Mouse (Mus musculus) ovary, adult 18-20 months (tissue): ENCODE data around the gene Dync1h1.

Experiments
- DNase-seq: peaks from one replicate; pipeline ENCODE4 v3.0.0; 2022; ENCODE audit warnings: low spot score, mixed read lengths

Gene Dync1h1

GRCm38 (mm10) chr12:110601241-110602218, at the start of gene Dync1h1:
Gene Dync1h1 (plus strand): TSS chr12:110601452.
- DNase-seq, result peak; percentile 84

- DNase-seq, result no peak
Measured at GRCm38 (mm10) chr12:110552113-110552512, 49.1 kb upstream of the Dync1h1 start.

- no peak for DNase-seq
Measured at GRCm38 (mm10) chr12:110553362-110553761, 47.9 kb upstream of the Dync1h1 start.

GRCm38 (mm10) chr12:110555536-110556240, 45.6 kb upstream of the Dync1h1 start:
- no peak for DNase-seq

GRCm38 (mm10) chr12:110556861-110557628, 44.2 kb upstream of the Dync1h1 start:
- DNase-seq, result no peak

- no peak for DNase-seq
Measured at GRCm38 (mm10) chr12:110558175-110558574, 43.1 kb upstream of the Dync1h1 start.

- DNase-seq, result no peak
Measured at GRCm38 (mm10) chr12:110563383-110563782, 37.9 kb upstream of the Dync1h1 start.

- no peak for DNase-seq
Measured at GRCm38 (mm10) chr12:110564848-110565247, 36.4 kb upstream of the Dync1h1 start.

- DNase-seq, result no peak
Measured at GRCm38 (mm10) chr12:110566366-110566765, 34.9 kb upstream of the Dync1h1 start.

GRCm38 (mm10) chr12:110571050-110571449, 30.2 kb upstream of the Dync1h1 start:
- no peak for DNase-seq

GRCm38 (mm10) chr12:110572351-110572750, 28.9 kb upstream of the Dync1h1 start:
- DNase-seq, result no peak

GRCm38 (mm10) chr12:110573635-110574034, 27.6 kb upstream of the Dync1h1 start:
- no peak for DNase-seq

- no peak for DNase-seq
Measured at GRCm38 (mm10) chr12:110575926-110576325, 25.3 kb upstream of the Dync1h1 start.

GRCm38 (mm10) chr12:110578333-110578732, 22.9 kb upstream of the Dync1h1 start:
- DNase-seq, result no peak

- no peak for DNase-seq
Measured at GRCm38 (mm10) chr12:110588622-110589021, 12.6 kb upstream of the Dync1h1 start.

GRCm38 (mm10) chr12:110590804-110591259, 10.4 kb upstream of the Dync1h1 start:
- no peak for DNase-seq

GRCm38 (mm10) chr12:110591260-110591883, 9.9 kb upstream of the Dync1h1 start:
- peak; percentile 98 for DNase-seq

GRCm38 (mm10) chr12:110598527-110598926, 2.7 kb upstream of the Dync1h1 start:
- DNase-seq, result no peak

- no peak for DNase-seq
Measured at GRCm38 (mm10) chr12:110599791-110600190, 1.5 kb upstream of the Dync1h1 start.

GRCm38 (mm10) chr12:110600225-110600991, 844 bp upstream of the Dync1h1 start:
- DNase-seq, result no peak

GRCm38 (mm10) chr12:110606161-110606560, 4.9 kb downstream of the Dync1h1 start:
- no peak for DNase-seq
